Mouse (Mus musculus) colon, adult 2 months (tissue): ENCODE data around the gene Defa36. TPM values are rescaled to one million over a fixed set of nuclear protein-coding genes. Genes with fewer than 3 reads are reported as not detected.

Experiments used
- polyA plus RNA-seq: library from polyadenylated mRNA; depleted of rRNA; stranded (reverse); fragments of >200 nt; gene quantifications from 2 replicates; pipeline ENCODE4 v1.2.3, GENCODE M21; 2012; rRNA removed

Gene Defa36
- polyA plus RNA-seq: not detected in 2 replicates

DNA sequence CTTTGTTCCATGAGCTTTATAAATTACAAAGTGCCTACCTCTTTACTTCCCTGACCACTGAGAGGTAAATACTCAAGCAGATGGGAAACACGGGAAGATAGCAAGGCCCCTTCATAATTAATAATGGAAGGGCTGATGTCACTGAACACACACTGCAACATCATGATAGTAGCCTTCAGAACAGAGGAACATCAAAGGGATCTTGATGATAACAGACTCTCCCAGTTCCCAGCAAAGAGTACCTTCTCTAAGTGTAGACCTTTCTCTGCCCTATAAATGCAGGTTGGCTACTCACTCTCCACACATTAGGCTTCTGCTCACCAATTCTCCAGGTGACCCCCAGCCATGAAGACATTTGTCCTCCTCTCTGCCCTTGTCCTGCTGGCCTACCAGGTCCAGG is at the start of gene Defa36:
Gene Defa36 (plus strand): TSS at position 301 of the 400 bp plus-strand sequence.

DNA sequence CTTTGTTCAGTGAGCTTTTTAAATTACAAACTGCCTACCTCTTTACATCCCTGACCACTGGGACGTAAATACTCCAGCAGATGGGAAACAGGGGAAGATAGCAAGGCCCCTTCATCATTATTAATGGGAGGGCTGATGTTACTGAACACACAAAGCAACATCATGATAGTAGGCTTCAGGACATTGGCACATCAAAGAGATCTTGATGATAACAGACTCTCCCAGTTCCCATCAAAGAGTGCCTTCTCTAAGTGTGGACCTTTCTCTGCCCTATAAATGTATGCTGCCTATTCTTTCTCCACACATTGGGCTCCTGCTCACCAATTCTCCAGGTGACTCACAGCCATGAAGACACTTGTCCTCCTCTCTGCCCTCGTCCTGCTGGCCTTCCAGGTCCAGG is 49.0 kb upstream of the Defa36 start, which contains the start of gene Defa2:
Gene Defa2 (plus strand): TSS at position 301 of the 400 bp plus-strand sequence.

DNA sequence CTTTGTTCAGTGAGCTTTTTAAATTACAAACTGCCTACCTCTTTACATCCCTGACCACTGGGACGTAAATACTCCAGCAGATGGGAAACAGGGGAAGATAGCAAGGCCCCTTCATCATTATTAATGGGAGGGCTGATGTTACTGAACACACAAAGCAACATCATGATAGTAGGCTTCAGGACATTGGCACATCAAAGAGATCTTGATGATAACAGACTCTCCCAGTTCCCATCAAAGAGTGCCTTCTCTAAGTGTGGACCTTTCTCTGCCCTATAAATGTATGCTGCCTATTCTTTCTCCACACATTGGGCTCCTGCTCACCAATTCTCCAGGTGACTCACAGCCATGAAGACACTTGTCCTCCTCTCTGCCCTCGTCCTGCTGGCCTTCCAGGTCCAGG is 35.7 kb upstream of the Defa36 start, which contains the start of gene Defa33:
Gene Defa33 (plus strand): TSS at position 301 of the 400 bp plus-strand sequence.

DNA sequence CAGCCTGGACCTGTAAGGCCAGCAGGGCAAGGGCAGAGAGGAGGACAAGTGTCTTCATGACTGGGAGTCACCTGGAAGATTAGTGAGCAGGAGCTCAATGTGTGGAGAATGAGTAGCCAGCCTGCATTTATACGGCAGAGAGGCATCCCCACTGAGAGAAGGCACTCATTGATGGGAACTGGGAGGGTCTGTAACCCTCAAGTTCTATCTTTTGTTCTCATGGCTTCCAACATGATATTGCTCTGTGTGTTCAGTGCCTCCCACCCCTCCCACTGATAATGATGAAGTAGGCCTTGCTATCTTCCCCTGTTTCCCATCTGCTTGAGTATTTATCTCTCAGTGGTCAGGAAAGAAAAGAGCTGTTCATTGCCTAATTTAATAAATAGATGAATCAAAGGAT is 29.2 kb downstream of the Defa36 start, which contains the start of gene Gm7849:
Gene Gm7849 (minus strand): TSS at position 101 of the 400 bp plus-strand sequence.

Other genes starting within 250 kb of the Defa36 start
- gene Defa31, start 235.8 kb upstream of the Defa36 start, polyA plus RNA-seq: not detected in 2 replicates
- not detected in 2 replicates for gene Gm15293, start 225.8 kb upstream of the Defa36 start, polyA plus RNA-seq
- gene Gm15292, start 177.7 kb upstream of the Defa36 start, polyA plus RNA-seq: not detected in 2 replicates
- gene Defa27, start 111.9 kb upstream of the Defa36 start, polyA plus RNA-seq: not detected in 2 replicates
- not detected in 2 replicates for gene Defa29, start 100.4 kb upstream of the Defa36 start, polyA plus RNA-seq
- gene Defa2, start 48.9 kb upstream of the Defa36 start, polyA plus RNA-seq: not detected in 2 replicates
- not detected in 2 replicates for gene Defa33, start 35.6 kb upstream of the Defa36 start, polyA plus RNA-seq
- gene Gm7849, start 29.1 kb downstream of the Defa36 start, polyA plus RNA-seq: not detected in 2 replicates
- gene Defa20, start 81.8 kb downstream of the Defa36 start, polyA plus RNA-seq: not detected in 2 replicates
- gene Defa32, start 101.6 kb downstream of the Defa36 start, polyA plus RNA-seq: not detected in 2 replicates
- not detected in 2 replicates for gene Defa37, start 138.0 kb downstream of the Defa36 start, polyA plus RNA-seq
- not detected in 2 replicates for gene Defa28, start 155.6 kb downstream of the Defa36 start, polyA plus RNA-seq
- gene Gm7861, start 167.1 kb downstream of the Defa36 start, polyA plus RNA-seq: not detected in 2 replicates
- not detected in 2 replicates for gene Defa26, start 190.8 kb downstream of the Defa36 start, polyA plus RNA-seq
- gene Defa17, start 228.4 kb downstream of the Defa36 start, polyA plus RNA-seq: not detected in 2 replicates
- not detected in 2 replicates for gene Defa34, start 238.4 kb downstream of the Defa36 start, polyA plus RNA-seq